Mouse (Mus musculus) kidney, postnatal 25 days (tissue): ENCODE results near the gene Sipa1l3.

ENCODE experiments used
- DNase-seq, 2 experiments: peaks; one replicate each; pipeline ENCODE4 v3.0.0; 2021; ENCODE audit warnings: mixed read lengths in 2 of 2

Sipa1l3 gene

DNA sequence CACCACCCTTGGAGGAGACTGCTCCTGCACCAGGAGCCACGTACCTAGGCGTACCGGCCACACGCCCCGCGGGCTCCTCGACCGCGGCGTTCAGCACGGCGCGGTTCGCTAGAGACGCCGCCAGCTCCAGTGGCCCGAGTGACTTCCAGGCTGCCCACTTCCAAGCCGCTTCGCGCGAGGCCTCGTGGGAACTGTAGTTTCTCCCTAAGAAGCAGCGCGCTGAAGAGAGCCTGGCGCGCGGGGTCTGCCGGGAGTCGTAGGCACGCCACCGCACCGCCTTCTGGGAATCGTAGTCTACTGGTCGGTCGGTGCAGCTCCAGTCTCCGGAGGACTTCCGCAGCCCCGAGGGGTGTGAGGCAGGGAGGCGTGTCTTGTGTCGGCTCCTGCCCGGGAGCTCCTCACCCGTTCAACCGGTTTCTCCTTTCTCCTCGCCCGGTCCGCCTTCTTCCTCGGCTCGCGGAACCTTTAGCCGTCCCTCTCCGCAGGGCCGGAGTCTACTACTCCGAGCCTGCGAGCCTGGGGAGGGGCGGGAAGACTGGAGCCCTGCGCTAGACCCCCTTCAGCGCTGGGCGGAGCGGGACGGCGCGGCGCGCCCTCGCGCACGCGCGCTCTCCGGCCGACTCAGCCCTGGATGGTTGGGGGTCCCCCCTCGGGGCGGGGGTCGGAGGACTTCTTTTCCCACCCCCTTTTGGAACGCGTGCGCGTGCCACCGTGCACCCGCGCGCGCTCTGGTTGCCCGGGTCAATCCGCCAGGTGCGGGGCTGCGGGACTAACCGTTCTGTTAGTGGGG lies at the start of gene Sipa1l3:
Gene Sipa1l3, minus strand, starts transcription at position 221 of the 790 bp plus-strand sequence.
- peak; percentile 98 to 99 for DNase-seq

DNA sequence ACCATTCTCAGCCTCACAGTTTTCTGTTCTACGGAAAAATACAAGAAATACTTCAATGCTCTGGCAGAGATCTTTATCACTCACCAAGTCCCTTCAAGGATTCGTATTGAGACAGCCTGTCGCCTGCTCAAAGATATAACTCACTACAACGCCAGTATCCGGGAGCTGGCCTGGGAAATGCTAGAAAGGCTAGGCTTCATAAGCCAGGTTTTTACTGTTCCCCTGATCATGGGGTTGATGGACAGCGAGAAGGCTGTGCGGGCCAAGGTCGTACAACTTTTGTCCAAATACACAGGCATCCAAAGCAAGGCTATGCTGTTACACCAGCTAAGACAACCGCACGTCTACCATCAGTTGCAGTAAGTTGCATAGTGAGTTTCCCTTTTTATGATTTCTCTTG lies 44.6 kb upstream of the Sipa1l3 start:
- no peak for DNase-seq

DNA sequence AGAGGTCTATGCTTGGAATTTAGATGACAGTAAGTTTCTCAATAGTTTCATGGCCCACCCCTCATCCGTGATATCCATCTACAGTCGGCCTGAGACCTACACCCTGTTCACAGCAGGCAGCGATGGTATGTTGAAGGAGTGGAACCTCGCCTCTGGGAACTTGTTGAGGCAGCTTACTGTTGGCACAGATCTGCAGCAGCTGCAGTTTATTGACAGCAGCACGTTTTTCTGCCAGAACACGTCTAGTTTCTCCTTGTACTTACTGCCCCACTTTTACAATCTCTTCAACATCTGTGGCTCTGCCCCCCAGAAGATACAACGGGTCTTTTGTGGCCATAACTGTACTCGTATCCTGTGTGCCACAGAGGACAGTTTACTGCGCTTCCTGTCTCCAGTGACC lies 42.6 kb upstream of the Sipa1l3 start:
- no peak for DNase-seq

DNA sequence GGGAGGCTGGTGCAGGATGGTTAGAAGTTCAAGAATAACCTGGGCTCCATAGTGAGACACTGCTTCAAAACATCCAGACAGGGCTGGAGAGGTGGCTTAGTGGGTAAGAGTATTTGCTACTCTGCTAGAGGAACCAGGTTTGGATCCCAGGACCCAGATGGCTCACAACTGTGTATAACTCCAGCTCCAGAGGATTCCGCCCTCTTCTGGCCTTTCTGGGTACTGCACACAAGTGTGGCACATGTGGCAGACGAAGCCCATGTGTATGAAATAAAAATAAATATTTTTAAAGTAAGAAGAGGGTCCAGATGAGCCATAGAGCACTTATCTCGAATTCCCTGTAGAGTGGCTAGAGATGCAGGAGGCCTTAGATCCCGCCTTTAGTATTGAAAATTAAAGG lies 40.8 kb upstream of the Sipa1l3 start:
- DNase-seq: peak in 1 of 2 experiments; percentile 15

DNA sequence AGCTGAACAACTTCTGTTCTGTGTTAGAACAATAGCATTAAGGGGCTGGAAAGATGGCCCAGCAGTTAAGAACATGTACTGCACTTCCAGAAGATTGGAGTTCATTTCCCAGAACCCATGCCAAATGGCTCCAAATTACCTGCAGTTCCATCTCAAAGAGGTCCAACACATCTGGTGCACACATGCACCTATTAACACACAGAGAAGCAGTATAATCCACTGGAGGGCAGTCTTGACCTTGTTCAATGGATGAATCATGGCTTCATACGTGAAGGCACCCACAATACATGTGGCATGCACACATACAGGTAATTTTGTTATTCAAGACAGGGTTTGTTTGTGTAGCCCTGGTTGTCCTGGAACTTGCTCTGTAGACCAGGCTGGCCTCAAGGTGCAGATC lies 40.3 kb upstream of the Sipa1l3 start:
- no peak for DNase-seq

DNA sequence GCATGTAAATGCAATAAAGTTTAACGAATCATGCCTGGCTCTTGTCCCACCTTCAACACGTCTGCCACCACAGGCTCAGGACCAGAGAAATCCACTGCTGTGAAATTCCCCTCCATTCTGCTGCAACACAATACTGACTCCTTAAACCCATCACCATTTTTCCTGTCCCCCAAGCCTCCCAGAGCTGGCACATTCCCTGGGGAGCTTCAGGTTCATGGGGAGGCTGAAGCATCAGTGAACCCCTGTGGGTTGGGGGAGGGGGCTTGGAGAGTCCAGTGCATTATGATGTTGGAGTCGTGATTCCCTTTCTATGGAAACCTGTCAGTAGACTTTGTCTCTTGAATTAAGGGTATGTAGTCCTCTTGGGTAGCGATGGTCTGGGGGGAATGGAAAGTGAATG lies 37.8 kb upstream of the Sipa1l3 start:
- DNase-seq: no peak

DNA sequence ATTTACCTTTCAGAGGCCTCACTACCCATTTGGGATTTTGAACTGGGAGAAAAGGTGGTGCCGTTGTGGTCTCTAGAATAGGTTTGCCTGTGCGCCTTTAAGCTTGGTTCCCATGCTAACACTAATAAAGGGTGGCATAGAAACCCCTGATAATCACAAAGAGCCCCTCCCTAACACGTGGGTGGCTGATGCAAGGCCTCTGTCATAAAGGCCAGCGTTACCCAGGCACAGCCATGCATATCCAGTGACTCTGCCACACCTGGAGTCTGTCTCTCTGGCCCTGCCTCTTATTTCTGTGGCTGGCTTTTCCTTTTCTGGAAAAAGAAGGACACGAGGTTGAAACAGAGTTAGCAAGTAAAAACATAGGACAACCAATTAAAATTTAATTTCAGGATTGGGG lies 37.1 kb upstream of the Sipa1l3 start:
- DNase-seq: no peak

DNA sequence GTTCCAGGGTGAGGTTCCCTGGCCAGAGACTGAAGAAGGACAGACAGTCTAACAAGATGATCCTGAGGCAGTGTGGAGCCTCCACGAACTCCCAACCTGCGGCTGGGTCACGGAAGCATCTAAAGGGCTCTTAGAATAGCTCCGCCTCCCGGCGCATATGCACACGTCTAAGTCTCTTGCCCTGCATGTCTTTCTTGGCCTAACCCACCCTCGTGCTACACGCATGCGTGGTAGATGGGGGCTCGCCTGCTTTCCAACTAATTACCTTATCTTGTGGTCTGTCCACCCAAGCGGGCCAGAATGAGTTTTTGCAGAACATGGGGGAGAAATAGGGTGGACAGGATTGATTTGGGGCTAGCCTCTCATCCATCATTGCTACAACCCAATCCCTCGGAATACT lies 36.6 kb upstream of the Sipa1l3 start:
- DNase-seq: no peak

DNA sequence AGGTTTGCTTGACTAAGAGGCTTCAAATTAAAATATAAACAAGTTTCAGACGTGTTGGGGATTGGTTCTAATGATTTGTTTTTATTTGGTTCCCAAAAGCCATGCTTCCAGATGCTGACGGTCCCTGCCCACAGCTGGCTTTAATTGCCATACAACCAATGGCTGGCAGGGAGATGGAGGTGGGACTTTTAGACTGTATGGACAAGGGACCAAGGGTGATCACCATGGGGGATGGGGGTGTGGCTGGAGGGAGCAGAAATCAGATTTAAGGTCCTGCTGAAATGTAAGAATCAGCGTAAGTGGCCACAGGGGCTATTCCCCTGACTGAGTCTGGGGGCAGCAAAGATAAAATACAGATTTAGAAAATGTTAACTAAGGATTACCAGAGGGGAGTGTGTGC lies 32.2 kb upstream of the Sipa1l3 start:
- no peak for DNase-seq

DNA sequence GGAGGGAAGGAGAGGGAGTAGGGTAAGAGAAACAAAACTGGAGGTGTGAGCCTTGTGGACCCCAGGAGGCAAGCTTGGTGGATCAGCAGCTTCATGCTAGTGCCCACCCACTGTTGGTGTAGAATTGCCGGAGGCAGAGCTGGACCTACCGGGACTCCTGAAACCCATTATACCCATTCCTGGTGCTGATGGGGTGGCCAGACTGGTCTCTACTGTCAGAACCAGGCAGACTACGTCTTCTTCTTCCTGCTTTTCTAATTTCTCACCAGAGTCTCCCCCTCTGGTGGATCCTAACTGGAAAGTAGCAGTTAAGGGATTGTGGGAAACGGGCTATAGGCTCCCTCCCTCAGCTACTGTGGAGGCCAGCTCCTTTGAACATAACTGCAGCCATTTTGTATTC lies 23.2 kb upstream of the Sipa1l3 start:
- no peak for DNase-seq

DNA sequence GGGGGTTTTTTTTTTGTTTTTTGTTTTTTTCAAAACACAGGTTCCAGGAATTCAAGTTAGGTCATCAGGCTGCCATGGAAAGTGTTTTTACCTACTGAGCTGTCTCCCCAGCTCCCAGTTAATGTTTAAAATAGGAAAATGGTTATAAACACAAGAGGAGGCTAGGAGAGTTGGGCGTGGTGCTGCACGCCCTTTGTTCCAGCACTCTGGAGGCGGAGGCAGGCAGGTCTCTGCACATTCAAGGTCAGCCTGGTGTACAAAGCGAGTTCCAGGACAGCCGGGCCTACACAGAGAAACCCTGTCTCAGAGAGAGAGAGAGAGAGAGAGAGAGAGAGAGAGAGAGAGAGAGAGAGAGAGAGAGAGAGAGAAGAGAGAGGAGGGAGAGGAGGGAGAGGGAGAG lies 22.7 kb upstream of the Sipa1l3 start:
- no peak for DNase-seq

DNA sequence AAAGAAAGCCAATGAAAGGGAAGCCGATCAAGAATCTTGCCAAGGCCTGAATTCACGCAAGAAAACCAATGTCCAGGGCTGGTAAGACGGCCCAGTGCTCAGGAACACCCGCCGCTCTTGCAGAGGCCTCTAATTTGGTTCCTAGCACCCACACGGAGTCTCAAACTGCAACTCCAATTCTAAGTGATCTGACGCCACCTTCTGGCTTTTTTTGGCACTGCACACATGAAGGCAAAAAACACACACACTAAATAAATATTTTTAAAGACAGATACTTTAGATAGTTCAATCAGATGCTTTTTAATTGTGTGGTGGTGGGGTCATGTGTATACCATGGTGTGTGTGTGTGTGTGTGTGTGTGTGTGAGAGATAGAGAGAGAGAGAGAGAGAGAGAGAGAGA lies 22.2 kb upstream of the Sipa1l3 start:
- no peak for DNase-seq

DNA sequence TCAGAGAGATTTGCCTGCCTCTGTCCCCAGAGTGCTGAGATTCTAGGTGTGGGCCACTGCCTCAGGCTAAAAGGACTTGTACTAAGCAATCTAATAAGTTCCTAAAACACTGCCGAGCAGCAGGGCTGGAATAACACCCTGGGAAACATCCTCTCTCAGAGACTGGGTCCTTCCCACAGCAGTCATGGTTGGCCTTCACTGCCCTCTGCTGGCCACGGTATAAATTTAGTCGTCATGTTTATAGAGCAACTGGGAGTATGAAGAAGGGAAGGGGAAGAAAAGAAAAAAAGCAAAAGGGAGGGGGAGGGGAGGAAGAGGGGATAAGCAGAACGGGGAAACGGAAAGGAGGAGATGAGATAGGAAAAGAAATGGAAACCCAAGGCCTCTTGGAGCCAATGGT lies 5.3 kb upstream of the Sipa1l3 start:
- peak; percentile 72 to 78 for DNase-seq

DNA sequence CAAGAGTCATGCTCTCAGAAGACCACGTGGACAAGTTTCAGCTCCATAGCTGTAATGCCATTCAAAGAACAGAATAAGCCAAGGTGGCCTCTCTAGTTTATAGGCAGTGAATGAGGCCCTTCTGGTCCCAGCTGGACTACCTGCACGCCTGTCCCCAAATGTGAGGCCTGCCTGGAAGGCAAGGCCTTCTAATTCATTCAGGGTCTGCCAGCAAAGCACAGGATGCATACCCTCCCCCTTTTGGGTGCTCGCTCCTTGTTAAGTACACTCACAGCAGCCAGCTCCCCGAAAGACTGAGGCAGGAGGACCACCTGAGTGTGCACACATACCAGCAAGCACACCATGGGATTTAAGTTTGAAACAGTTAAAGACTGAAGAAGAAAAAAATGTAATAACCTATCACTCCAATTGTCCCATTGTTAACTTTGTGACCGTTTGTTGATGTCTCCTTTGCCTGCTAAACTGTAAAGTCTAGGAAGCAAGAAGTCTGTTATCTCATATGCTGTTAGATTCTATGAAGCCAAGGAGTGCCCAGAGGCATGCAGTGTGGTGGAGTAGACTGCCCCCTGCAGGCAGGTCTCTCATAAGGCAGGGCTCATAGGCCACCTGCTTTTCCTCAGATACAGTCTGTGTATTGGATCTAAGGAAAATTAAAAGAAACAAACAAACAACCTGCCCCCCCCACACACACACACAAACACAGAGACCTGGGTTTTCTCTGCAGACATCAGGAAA lies 3.6 kb upstream of the Sipa1l3 start:
- DNase-seq: peak; percentile 83 to 90

DNA sequence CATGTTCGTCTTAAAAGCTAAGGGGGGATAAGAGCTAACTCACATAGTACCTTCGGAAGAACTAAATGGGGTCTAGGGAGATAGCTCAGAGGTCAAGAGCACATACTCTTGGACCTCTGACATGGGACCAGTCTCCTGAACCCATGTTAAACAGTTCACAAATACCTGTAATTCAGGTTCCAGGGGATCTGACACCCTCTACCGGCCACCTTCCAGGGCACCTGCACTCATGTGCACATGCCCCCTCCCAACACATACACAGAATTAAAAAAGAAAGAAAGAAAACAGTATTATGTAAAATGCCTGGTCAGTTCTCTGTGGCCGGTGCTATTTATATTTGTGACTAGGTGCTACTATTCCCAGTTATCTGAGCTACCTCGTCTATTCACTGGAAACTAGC lies 2.9 kb upstream of the Sipa1l3 start:
- DNase-seq: peak in 1 of 2 experiments; percentile 27

DNA sequence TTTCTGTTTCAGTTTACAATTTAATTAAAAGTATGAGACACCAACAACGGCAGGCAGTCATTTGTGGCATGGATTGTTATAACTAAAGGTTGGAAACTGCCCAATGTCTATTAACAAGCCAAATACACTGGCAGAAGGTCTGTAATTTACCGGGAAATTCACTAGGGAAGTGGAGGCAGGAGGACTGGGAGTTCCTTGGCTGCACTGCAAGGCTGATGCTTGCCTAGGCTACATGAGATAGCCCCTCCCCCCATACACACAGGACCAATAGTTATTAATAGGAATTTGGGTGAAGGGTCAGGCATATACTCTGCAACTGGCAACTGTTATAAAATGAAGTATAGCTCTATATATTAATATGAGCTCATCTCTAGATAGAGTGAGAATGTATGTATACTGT lies 2.4 kb upstream of the Sipa1l3 start:
- no peak for DNase-seq

DNA sequence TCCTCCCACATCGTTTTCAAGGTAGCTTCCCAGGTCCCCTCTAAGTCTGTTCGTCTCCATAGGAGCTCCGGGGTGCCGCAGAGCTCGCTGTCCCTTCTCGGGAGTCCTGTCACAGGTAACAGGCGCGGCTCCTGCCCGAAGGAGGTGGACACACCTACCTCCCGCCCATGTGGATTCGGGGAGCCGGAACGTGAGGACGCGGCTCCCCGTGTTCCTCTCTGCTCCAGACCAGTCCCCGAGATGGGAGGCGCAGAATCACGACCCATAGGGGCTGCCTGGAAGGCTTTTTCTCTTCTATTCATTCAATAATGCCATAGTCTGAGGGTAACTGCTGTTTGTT lies 740 bp upstream of the Sipa1l3 start:
- DNase-seq: peak in 1 of 2 experiments; percentile 18

DNA sequence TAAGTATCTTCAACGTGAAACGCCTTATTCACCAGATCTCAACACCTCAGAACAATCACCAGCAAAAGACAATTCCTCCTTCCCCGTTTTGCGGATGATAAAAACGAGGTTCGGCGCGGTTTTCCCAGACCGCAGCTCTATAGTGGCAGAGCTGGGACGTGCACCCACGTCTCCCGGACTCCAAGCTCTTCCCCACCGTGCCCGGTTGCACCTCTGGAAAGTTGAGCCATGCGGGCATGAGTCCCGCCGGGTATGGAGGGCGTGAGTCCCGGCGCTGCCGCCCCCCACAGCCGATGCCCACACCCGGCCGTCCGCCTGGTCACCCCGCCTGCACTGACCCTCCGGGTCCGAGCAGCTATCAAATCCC lies 404 bp downstream of the Sipa1l3 start:
- no peak for DNase-seq

DNA sequence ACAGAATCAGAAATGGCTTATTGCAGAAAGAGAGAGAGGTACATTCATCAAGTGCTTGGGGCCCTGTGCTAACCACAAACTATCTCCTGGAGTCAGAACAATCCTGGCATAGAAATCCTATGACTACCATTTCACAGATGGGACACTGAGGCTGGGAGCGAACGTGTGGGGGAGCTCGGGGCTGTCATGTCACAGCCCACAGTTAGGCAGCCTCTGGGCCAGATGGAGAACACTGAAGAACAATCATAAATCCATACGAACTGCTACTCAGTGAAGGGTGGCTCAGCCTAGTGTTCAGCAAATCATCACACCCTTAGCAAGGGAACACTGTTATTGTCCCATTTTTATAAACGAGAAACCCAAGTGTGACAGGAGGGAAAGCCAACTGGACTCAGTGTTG lies 1.3 kb downstream of the Sipa1l3 start:
- DNase-seq: no peak

DNA sequence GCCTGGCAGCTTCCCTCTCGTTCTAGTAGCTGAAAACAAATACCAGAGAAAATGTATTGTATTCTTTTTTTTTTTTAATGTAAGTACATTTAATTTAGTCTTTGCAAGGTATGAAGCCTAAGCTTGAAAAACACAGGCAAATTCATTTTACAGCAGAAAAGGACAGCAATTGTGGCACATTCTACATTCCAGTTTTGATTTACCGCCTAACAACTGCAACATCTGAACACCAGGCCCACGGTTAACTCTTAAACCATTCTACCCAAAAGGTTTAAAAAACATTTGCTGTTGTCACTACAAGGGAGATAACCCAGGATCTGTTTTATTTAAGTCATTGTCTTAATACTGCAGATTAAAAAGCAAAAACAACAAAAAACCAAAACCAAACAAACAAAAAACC lies 2.8 kb downstream of the Sipa1l3 start:
- DNase-seq: no peak

DNA sequence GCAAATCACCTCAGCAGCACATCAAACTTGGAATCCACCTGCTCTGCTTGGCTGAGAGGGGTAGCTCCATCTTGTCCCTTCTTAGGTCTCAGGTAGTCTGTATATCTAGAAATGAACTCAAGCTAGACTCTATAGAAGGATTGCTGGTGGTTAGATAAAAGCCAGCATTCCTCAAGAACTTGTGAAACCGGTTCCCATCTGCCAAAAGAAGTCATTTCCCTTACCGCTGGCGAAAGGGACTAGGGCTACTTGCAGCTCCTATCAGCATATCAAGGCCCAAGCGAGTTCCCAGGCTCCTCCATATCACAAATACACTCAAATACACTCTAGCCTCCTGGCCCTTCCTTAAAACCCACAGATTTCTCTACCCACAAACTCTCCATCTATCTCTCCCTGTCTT lies 5.7 kb downstream of the Sipa1l3 start:
- DNase-seq: no peak

DNA sequence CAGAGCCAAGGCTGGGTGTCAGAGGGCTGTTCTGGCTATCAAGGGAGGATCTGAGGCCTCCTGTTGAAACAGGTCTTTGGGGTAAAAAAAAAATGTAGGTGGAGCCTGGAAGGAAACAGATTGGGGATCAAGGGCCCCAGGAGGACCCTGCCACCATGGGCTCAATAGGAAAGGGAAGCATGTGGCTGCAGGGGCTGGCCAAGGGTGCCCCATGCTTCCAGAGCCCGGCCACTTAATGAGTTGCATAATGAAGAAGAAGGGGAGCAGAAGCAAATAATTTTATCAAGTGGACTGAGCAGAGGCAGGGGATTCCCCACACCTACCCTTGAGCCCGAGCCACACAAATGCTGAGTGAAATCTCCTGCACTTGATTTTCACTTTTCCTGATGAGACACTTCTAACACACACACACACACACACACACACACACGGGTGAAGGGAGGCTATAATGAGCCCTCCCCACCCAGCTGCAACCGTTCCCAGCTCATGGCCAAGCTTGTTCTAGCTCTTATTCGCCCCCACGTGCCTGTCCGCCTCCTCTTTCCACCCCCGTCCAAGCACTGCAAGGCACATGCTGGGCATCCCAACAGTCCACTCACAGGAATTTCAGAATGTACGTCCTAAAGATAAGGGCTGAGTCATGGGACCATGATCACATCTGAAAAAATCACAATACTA lies 6.7 kb downstream of the Sipa1l3 start:
- no peak for DNase-seq

DNA sequence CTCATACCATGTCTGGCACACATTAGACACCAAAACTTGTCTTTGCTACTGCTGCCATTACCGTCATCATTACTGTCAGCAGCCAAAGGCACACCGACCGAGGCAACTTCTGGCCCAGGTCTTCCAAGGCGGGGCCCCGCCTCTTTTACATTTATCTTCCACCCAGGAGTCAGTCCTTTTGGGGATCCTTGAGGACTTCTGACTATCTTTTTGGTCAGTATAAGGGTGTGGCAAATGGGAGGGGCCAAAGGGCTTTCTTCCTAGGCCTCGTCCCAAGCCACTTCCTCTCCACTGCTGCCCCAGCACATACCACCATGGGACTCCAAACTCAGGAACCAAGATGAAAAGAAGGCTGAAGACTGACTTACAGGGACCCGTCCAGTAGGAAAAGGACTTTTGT lies 9.9 kb downstream of the Sipa1l3 start:
- DNase-seq: no peak
